Mouse (Mus musculus): ENCODE results near the gene Sema4c.

Gene Sema4c

GRCm38 (mm10) chr1:36533546-36533945, 24.6 kb downstream of the Sema4c start:
- DNase-seq: no peak

- DNase-seq: no peak
Observed at GRCm38 (mm10) chr1:36531461-36531860, 26.7 kb downstream of the Sema4c start.

GRCm38 (mm10) chr1:36530962-36531361, 27.2 kb downstream of the Sema4c start:
- no peak for DNase-seq

DNA sequence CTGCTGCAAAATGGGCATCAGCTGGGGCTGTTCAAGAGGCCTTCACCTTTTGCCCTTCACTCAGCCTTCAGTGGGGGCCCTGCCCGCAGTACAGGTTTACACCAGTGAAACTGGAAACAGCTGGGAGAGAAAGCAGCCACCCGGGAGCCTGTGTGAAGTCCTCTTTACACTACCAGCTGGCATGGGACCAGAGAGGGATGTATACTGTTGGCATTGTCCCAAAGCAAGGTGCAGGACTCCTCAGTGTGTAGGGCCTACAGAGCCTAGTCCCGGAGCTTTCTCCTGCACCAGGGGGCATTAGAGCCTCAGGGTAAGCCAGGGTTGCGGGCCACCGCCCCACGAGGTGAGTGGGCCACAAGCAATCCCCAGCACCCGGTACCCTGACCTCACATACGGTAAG, 27.7 kb downstream of the Sema4c start:
- DNase-seq: no peak

DNA sequence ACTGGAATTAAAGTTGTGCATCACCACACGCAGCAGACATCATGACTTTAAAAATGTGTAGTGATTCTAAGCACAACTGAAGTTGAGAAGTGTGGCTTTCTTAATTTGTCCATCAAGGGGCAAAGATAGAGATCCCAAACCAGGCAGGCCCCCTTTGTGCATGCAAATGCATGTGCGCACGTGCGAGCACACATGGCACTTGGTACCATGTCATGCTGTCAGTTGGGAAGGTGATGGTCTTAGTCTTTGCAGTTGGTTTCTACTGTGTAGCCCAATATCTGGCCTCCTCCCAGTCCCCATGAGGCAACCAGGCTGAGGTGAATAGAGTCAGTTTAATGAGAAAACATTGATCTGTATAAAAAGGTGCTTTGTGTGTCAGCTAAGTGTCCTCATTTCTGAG, 28.3 kb downstream of the Sema4c start:
- DNase-seq: no peak

- DNase-seq: no peak
Observed at GRCm38 (mm10) chr1:36529274-36529673, 28.9 kb downstream of the Sema4c start.

DNA sequence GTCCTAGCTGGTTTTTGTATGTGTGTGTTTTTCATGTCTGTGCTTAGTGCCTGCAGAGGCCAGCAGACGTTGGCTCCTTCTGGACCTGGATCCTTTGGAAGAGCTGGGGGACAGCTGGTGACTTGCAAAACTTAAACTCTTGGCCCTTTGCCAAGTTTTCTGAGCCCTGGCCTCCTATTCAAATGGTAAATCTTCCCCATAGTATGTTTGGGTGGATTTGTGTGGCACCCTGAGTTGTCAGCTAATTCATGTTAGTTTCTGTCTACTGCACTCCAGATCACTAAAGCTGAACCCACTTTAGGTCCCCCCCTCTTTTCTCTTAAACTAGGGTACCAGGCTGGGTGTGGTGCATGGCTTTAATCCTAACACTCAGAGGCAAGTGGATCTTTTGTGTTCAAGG, 29.8 kb downstream of the Sema4c start:
- DNase-seq: peak in 1 of 2 experiments; percentile 51

DNA sequence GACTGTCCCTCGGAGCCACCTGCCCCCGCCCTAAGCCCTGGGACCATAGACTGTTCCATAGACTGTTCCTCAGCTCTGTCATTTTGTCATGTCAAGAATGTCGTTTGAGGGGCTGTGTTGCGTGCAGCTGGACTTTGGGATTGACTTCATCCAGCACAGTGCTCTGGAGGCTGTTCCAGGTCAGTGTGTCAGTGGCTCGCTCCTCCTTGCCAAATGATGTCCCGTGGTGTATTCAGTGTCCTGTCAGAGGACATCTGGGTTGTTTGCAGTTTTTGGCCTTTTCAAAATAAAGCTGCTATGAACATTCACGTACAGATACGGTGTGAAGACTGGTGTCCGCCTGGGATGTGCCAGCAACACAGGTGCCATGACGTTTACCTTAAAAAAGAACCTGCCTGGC, 31.2 kb downstream of the Sema4c start:
- DNase-seq: no peak

- no peak for DNase-seq
Observed at GRCm38 (mm10) chr1:36525774-36526173, 32.4 kb downstream of the Sema4c start.

- no peak for DNase-seq
Observed at GRCm38 (mm10) chr1:36524058-36524457, 34.1 kb downstream of the Sema4c start.

GRCm38 (mm10) chr1:36523332-36524013, 34.7 kb downstream of the Sema4c start:
- no peak for DNase-seq

DNA sequence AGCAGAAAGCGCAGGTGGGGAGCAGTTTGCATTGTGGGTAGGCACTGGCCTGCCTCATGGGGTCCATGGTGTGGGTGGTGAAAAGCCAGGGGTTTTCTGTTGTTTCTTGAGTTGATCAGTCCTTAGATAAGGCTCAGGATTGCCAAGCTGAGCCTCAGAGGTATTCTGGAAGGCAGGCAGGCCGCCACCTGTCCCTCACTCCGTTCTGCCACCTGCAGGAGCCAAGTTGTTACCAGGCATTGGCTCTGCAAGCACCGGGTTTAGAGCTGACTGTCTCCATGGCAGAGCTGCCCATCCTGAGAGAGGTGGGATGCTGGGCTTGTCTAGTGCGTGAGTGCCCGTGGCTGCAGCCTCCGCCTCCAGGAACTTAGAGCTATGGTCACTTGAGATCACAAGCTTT, 35.9 kb downstream of the Sema4c start:
- no peak for DNase-seq

GRCm38 (mm10) chr1:36519626-36520025, 38.5 kb downstream of the Sema4c start:
- DNase-seq: no peak

DNA sequence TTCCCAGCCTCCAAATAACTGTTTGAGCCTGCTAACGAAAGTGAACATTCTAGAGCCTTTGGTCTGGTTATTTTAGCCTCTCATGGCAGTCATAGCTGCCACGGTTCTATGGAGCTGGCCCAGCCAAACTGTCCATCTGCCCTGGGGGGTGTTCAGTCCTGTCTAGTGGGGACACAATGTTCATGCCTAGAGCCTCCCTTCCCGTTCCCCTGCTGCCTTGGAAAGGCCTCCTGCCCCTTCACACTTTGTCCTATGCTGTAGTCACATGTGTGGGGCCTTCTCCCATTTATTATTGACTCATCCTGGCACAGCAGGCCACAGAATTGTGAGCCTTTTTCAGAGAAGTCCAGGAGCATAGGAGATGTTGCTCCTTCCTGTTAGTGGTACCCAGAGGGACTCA, 39.9 kb downstream of the Sema4c start:
- DNase-seq: no peak

- peak in 1 of 2 experiments; percentile 57 for DNase-seq
Observed at GRCm38 (mm10) chr1:36513718-36514117, 44.4 kb downstream of the Sema4c start.

DNA sequence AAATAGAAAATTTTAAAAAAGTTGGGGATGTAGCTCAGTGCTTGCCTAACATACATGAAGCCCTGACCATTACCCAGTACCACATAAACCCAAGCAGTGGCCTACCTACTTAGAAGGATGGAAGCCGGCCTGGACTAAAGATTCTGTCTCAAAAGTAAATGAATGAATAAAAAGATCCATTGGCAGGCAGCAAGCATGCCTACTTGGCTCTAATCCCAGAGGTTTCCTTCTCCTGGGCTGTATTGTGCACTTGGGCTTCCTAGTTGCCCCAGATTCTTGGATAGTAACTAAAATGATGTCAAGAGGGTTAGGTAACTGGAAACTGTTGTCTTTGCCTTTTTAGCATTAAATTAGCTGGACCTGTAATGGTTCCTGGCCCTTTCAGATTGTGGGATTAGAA, 44.8 kb downstream of the Sema4c start:
- DNase-seq: no peak

DNA sequence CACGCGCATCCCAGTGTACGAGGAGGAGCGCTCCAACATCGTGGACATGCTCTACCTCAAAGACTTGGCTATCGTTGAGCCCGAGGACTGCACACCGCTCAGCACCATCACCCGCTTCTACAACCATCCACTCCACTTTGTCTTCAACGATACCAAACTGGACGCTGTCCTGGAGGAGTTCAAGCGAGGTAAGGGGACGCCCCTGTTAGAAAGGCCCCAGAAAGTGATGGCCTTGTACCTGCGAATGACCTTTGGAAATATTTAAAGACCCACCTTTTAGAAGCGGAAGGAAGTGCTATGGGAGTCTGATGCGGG, 45.2 kb downstream of the Sema4c start:
- DNase-seq: no peak

DNA sequence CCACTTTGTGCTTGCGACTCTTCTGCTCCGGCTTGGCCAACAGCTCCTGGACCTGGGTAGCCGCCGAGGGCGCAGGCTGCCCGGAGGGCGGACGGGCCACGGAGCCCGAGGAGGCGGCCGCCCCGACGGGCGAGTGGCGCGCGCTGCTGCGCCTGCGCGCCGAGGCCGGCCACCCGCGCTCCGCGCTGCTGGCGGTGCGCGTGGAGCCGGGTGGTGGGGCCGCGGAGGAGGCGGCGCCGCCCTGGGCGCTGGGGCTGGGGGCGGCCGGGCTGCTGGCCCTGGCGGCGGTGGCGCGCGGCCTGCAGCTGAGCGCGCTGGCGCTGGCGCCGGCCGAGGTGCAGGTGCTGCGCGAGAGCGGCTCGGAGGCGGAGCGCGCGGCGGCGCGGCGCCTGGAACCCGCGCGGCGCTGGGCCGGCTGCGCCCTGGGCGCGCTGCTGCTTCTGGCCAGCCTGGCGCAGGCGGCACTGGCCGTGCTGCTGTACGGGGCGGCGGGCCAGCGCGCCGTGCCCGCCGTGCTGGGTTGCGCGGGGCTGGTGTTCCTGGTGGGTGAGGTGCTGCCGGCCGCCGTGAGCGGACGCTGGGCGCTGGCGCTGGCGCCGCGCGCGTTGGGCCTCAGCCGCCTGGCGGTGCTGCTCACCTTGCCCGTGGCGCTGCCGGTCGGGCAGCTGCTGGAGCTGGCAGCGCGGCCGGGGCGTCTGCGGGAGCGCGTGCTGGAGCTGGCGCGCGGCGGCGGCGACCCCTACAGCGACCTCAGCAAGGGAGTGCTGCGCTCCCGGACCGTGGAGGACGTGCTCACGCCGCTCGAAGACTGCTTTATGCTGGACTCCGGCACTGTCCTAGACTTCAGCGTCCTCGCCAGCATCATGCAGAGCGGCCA, 45.8 kb downstream of the Sema4c start:
- DNase-seq: peak; percentile 58 to 68

DNA sequence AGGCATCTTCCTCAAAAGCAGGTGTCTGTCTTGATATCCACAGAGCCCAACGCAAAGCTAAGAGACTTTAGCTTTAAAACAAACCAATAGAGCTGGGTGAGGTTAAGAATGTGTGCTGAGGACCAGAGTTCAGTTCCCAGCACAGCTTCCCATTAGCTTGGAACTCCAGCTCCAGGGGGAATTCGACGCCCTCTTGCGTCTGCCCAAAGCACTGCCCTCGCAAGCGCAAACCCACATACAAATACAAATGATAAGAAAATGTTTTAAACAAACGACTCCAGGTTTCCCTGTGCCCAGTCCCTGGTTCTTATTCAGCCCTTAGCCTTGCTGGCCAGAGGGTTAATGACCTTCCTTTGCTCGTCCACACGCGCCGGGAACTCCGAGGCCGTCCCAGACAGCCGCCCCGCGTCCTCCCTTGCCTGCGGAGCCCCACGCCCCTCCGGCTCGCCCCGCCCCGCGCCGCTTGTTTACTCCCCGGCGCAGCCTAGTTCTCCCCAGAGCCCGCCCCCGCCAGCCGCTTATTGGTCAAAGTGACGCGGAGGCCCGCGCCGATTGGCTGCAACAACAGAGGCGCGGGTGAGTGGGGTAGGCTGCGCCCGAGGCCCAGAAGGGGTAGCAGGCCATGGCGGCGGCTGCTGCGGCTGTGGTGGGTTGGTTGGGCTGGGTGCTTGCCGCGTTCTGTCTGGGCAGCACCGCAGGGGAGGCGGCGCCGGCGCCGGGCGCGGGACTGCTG, 46.7 kb downstream of the Sema4c start, which contains the start of gene Cnnm3:
Cnnm3 (plus strand) TSS at position 579 of the 733 bp plus-strand sequence.
- peak; percentile 100 for DNase-seq

GRCm38 (mm10) chr1:36508238-36508637, 49.9 kb downstream of the Sema4c start:
- DNase-seq: peak; percentile 46

GRCm38 (mm10) chr1:36501261-36501660, 56.9 kb downstream of the Sema4c start:
- peak; percentile 57 to 78 for DNase-seq
